Mouse (Mus musculus) liver, embryonic 14.5 days (tissue): Measurements from ENCODE around the gene Sec14l3. TPM values are rescaled to one million over a fixed set of nuclear protein-coding genes. Genes with fewer than 3 reads are reported as not detected.

ENCODE experiments used
- ATAC-seq: fragments of 200-750 bp; cut with Nextera tagmentation; 2 replicates; pipeline ENCODE4 v1.8.0; 2017; ENCODE audit warnings: moderate number of reproducible peaks, mild to moderate bottlenecking, moderate library complexity; ENCODE audit not compliant: insufficient read depth
- DNase-seq, 3 experiments: peaks; one replicate each; pipeline ENCODE4 v3.0.0-alpha.2; 2012 to 2013; ENCODE audit warnings: low read depth in 3 of 3, low spot score in 3 of 3
- H3K27ac ChIP-seq: fragments of 300-500 bp; sonication (generic); 2 replicates; pipeline ENCODE4 v1.5.1; 2014; ENCODE audit warnings: moderate library complexity, mild to moderate bottlenecking, control low read depth, inconsistent platforms
- H3K27me3 ChIP-seq: fragments of 300-500 bp; sonication (generic); 2 replicates; pipeline ENCODE4 v1.6.1; 2014; ENCODE audit warnings: mild to moderate bottlenecking, low read length, moderate library complexity; ENCODE audit not compliant: control insufficient read depth, insufficient read depth
- H3K36me3 ChIP-seq: fragments of 300-500 bp; sonication (generic); replicated peaks from 2 replicates; pipeline ENCODE4 v1.6.1; 2014; ENCODE audit warnings: low read depth; ENCODE audit not compliant: control insufficient read depth, insufficient read depth
- H3K4me1 ChIP-seq, 2 experiments: fragments of 200-500 bp in 1 of 2; fragments of 300-500 bp in 1 of 2; sonication (generic) in 1 of 2; replicated peaks; 2 replicates each; pipeline ENCODE4 v1.6.1; 2012 to 2014; ENCODE audit warnings: antibody characterized with exemption in 1 of 2, inconsistent platforms in 1 of 2, low read length in 1 of 2; ENCODE audit not compliant: control insufficient read depth in 2 of 2, insufficient read depth in 2 of 2
- H3K4me2 ChIP-seq: fragments of 300-500 bp; sonication (generic); 2 replicates; pipeline ENCODE4 v1.6.1; 2014; ENCODE audit warnings: low read depth, mild to moderate bottlenecking, control low read depth, moderate library complexity
- H3K4me3 ChIP-seq, 2 experiments: fragments of 200-500 bp in 1 of 2; fragments of 300-500 bp in 1 of 2; sonication (generic) in 1 of 2; 2 replicates each; pipeline ENCODE4 v1.5.1; 2012 to 2014; ENCODE audit warnings: low read depth in 2 of 2, low read length in 2 of 2, mild to moderate bottlenecking in 2 of 2, control low read depth in 1 of 2, inconsistent platforms in 1 of 2, moderate library complexity in 1 of 2; ENCODE audit not compliant: insufficient read depth in 1 of 2
- H3K9ac ChIP-seq: fragments of 300-500 bp; sonication (generic); replicated peaks from 2 replicates; pipeline ENCODE4 v1.6.1; 2014; ENCODE audit warnings: mild to moderate bottlenecking, control low read depth, moderate library complexity
- H3K9me3 ChIP-seq: fragments of 300-500 bp; sonication (generic); 2 replicates; pipeline ENCODE4 v1.6.1; 2016; ENCODE audit warnings: low read length, mixed read lengths; ENCODE audit not compliant: control insufficient read depth
- CTCF ChIP-seq: IDR thresholded peaks from 2 replicates; pipeline ENCODE4 v1.5.1; 2016; ENCODE audit warnings: antibody characterized with exemption, low read depth, control low read depth
- EP300 ChIP-seq: IDR thresholded peaks from 2 replicates; pipeline ENCODE4 v1.6.1; 2016; ENCODE audit warnings: antibody characterized with exemption, low read depth
- WGBS: fragments of 180-500 bp; shearing (Covaris S2); extraction: QIAGEN DNeasy Blood & Tissue Kit; methylation state at CpG from one replicate; pipeline ENCODE4 v1.1.7; 2014; ENCODE audit not compliant: insufficient replicate concordance; 5-methylcytosine and 5-hydroxymethylcytosine counted together
- polyA plus RNA-seq, 2 experiments: library from polyadenylated mRNA; depleted of rRNA in 1 of 2; stranded (reverse) in 1 of 2; unstranded in 1 of 2; fragments of >200 nt; fragmentation: Nextera tagmentation in 1 of 2; extraction: Ambion mirVana in 1 of 2; gene quantifications; 2 replicates each; pipeline versions ENCODE4 v1.2.1 to v1.2.3; 2012 to 2014

The Sec14l3 gene
- polyA plus RNA-seq, 2 experiments, result not detected

DNA sequence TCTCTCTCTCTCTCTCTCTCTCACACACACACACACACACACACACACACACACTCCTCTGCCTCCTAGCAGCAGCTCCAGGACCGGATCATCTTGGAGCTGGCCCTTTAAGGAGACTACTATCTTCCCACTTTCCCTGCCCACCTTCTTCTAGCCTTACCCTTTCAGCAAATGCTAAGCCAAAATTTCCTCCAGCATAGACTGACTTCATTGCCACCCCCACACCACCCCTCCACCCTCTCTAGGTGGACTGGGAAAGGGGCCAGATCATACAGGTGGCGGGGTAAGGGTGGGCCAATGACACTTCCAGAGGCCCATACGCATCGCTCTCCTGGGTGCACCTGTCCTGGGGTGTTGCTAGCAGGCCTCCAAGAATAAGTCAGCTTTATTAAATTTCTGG is 50.8 kb downstream of the Sec14l3 start:
- H3K9ac ChIP-seq, result no peak overlapping the region
- TF ChIP-seq EP300 (no peak), CTCF (no peak)
- no peaks in the 10 kb centered on the region for H3K36me3 ChIP-seq
- ATAC-seq, result no peak
- no peak overlapping the region for H3K4me2 ChIP-seq
- H3K27ac ChIP-seq, result no peak overlapping the region
- H3K4me1 ChIP-seq, result peaks cover 12 to 27% of the 10 kb centered on the region in 2 experiments
- H3K9me3 ChIP-seq, result no peaks in the 10 kb centered on the region
- no peak for DNase-seq
- peaks cover 32% of the 10 kb centered on the region for H3K27me3 ChIP-seq
- H3K4me3 ChIP-seq, result no peak overlapping the region
- WGBS, result 83% methylated on average over 4 of the region's 4 CpGs

DNA sequence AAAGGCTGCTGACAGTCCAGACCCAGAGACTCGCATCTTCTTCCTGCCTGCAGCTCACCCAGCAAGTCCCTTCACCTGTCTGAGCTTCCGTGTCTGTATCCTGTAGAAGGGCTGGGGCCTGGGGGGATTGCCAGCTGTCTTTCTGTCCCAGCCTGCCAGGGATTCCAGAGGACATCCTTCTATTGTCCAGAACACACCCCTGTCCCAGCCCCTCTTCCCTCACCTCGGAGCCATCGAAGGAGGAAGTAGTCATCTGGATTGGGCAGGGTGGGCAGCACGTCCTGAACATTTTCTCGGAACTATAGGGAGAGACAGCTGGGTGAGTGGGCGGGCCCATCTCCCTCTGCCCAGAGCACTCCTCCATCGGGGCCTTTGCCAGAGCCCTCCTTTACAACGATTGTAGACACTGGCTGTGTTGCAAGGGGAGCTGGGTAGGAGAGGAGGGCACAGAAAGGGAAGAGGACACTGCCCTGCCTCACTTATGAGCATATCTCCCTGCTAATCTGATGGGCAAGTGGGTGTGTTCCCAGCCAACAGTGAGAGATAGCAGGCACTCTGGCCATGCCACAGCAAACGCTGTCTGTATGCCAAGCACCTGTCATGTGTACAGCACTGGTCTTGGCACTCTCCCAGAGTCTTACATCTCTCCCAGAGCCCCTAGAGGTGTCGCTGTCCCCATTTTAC is 52.0 kb downstream of the Sec14l3 start:
- Histone ChIP-seq H3K9me3 (no peaks in the 10 kb centered on the region), H3K4me2 (peak overlapping the region; percentile 81), H3K4me3 (peak overlapping the region; percentile 0 to 65; a peak in 3 of 4 replicates), H3K9ac (peak overlapping the region; percentile 7; the same call in 1 of the 2 replicates), H3K27ac (no peak overlapping the region), H3K36me3 (no peaks in the 10 kb centered on the region), H3K4me1 (peaks cover 12 to 27% of the 10 kb centered on the region in 2 experiments), H3K27me3 (peaks cover 32% of the 10 kb centered on the region)
- ATAC-seq (peak; percentile 52), DNase-seq (no peak)
- WGBS, result 27% methylated on average over 11 of the region's 11 CpGs
- TF ChIP-seq CTCF, result no peak
- TF ChIP-seq EP300, result no peak

DNA sequence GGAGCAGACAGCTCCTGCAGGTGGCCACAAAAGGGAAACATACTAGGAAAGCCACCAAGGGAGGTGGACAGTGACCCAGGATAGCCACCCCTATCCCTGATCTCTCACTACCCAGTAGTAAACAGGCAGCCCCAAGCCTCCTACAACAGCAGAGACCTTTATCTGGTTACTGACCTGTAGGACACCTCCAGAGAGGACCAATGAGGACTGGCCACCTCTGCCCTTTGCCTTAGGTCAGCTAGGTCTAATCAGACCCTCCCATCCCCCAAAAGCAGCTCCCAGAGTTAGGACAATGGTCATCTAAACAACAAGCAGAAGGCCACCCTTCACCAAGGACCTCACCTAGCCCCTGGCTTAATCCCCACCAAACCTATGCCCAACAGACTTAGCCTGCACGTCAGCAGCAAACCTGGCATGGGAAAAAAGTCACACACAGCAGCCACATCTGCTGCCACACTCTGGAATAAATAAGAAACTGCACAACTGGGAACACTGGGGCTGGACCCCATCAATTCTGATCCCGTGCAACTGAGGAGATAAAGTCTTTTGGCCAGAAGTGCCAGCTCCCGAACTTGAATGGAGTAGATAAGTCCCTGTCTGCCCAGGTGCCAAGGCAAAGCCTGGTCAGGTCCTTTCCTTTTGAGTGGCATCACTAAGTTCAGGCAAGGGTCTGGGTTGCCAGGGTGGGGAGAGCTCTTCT is 52.9 kb downstream of the Sec14l3 start:
- 8% methylated on average over 3 of the region's 3 CpGs for WGBS

DNA sequence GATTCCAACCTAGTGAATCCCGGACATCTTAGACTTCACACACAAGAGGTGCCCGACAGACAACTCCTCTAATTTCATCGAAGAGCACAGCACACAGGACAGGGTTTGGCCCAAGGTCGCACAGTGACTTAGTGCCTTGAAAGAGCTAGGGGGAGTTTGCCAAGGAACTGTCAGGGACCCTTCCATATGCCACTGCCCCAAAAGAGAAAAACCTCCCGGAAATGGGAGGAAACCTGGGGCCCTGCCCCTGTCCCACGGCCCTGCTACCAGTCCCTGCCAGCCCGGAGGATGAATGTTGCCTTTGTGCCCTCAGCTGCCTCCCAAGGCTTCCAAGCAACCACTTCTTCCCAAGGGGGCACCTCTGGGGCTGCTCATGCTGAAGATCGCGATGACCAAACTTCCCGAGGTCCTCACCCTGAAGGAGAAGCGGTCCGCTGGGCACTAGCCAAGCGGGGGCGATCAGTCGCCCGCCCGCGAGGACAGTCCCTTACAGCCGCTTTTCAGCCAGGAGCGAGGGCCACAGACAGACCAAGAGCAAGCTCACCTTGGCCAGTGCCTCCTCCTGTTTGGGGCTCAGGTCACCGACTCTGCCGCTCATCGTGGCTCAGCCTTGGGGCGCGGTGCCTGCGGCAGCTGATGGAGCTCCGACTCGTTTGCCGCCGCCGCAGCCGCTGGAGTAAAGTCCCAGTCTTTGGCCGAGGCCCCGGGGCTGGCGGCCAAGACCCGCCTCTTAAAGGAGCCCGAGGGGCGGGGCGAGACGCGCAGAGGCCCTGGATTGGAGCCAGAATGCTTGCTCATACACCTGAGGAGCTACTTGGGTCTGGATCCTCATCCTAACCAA is 53.7 kb downstream of the Sec14l3 start:
- no peak for TF ChIP-seq CTCF
- TF ChIP-seq EP300, result no peak
- no peaks in the 10 kb centered on the region for H3K36me3 ChIP-seq
- H3K27ac ChIP-seq, result no peak overlapping the region
- no peaks in the 10 kb centered on the region for H3K9me3 ChIP-seq
- peaks cover 16 to 37% of the 10 kb centered on the region in 2 experiments for H3K4me1 ChIP-seq
- peak overlapping the region; percentile 81 for H3K4me2 ChIP-seq
- peak overlapping the region; percentile 63 for H3K9ac ChIP-seq
- 3% methylated on average over 41 of the region's 41 CpGs for WGBS
- DNase-seq (no peak), ATAC-seq (peak; percentile 55)
- peak overlapping the region; percentile 43 to 65 for H3K4me3 ChIP-seq
- peaks cover 32% of the 10 kb centered on the region for H3K27me3 ChIP-seq

More for the DNA sequence above, 52.9 kb downstream of the Sec14l3 start:
- Histone ChIP-seq H3K27ac (no peak overlapping the region), H3K27me3 (peaks cover 32% of the 10 kb centered on the region), H3K9me3 (no peaks in the 10 kb centered on the region), H3K4me1 (peaks cover 12 to 29% of the 10 kb centered on the region in 2 experiments), H3K4me2 (peak overlapping the region; percentile 81), H3K36me3 (no peaks in the 10 kb centered on the region), H3K9ac (peak overlapping the region; percentile 63; the same call in 1 of the 2 replicates), H3K4me3 (peak overlapping the region; percentile 43 to 65)
- ATAC-seq (peak; percentile 42), DNase-seq (no peak)
- TF ChIP-seq CTCF (peak; percentile 30; the same call in 1 of the 2 replicates), EP300 (no peak)
